Mouse (Mus musculus) ES-Bruce4 (cell line): ENCODE results near the gene Sun2. TPM values are rescaled to one million over a fixed set of nuclear protein-coding genes. Genes with fewer than 3 reads are reported as not detected.

Source experiments
- H3K27ac ChIP-seq: 2 replicates; pipeline ENCODE4 v1.5.1; 2012; ENCODE audit warnings: low read length, inconsistent platforms; ENCODE audit not compliant: insufficient read depth
- H3K27me3 ChIP-seq: 2 replicates; pipeline ENCODE4 v1.6.1; 2012; ENCODE audit warnings: mild to moderate bottlenecking, low read length, inconsistent platforms; ENCODE audit not compliant: control insufficient read depth, poor library complexity, insufficient read depth, severe bottlenecking
- H3K36me3 ChIP-seq: 2 replicates; pipeline ENCODE4 v1.6.1; 2012; ENCODE audit warnings: inconsistent platforms, mild to moderate bottlenecking, low read length, moderate library complexity; ENCODE audit not compliant: control insufficient read depth, poor library complexity, insufficient read depth, severe bottlenecking
- H3K4me1 ChIP-seq: one replicate; pipeline ENCODE4 v1.8.1; 2011; ENCODE audit warnings: low read length; ENCODE audit not compliant: control insufficient read depth, insufficient read depth
- H3K4me3 ChIP-seq: 2 replicates; pipeline ENCODE4 v1.5.1; 2011; ENCODE audit warnings: low read depth, mild to moderate bottlenecking, low read length
- H3K9ac ChIP-seq: 2 replicates; pipeline ENCODE4 v1.6.1; 2012; ENCODE audit warnings: low read depth, mild to moderate bottlenecking, inconsistent platforms; ENCODE audit not compliant: poor library complexity, severe bottlenecking
- H3K9me3 ChIP-seq: replicated peaks from 2 replicates; pipeline ENCODE4 v1.6.1; 2012; ENCODE audit warnings: mild to moderate bottlenecking, low read length, inconsistent platforms; ENCODE audit not compliant: control insufficient read depth, poor library complexity, insufficient read depth, severe bottlenecking
- CTCF ChIP-seq: IDR thresholded peaks from one replicate; pipeline ENCODE4 v1.8.1; 2011; ENCODE audit warnings: low read depth, low read length
- EP300 ChIP-seq: IDR thresholded peaks from 2 replicates; pipeline ENCODE4 v1.6.1; 2011; ENCODE audit warnings: low read depth, low read length; ENCODE audit not compliant: insufficient read depth
- POLR2A ChIP-seq: IDR thresholded peaks from one replicate; pipeline ENCODE4 v1.8.1; 2011; ENCODE audit warnings: low read length; ENCODE audit not compliant: insufficient read depth
- polyA plus RNA-seq: library from polyadenylated mRNA; stranded (reverse); fragments of >200 nt; gene quantifications from 2 replicates; pipeline ENCODE4 v1.2.4, GENCODE M21; 2011; ENCODE audit warnings: low read depth; ENCODE audit not compliant: missing spikeins, insufficient read depth, insufficient read length

Gene Sun2
- polyA plus RNA-seq, 1 experiment, result 7.8 TPM

GRCm38 (mm10) chr15:79752742-79753419 lies 10.5 kb upstream of the Sun2 start:
- no peak overlapping the region for H3K27ac ChIP-seq
- no peaks in the 10 kb centered on the region for H3K4me1 ChIP-seq
- peak; percentile 95 for TF ChIP-seq CTCF
- TF ChIP-seq POLR2A, result no peak
- no peaks in the 10 kb centered on the region for H3K36me3 ChIP-seq
- H3K9me3 ChIP-seq, result no peaks in the 10 kb centered on the region
- no peak overlapping the region for H3K4me3 ChIP-seq
- H3K9ac ChIP-seq, result no peak overlapping the region
- H3K27me3 ChIP-seq, result no peaks in the 10 kb centered on the region

- no peak overlapping the region; the same call in 1 of the 2 replicates for H3K27ac ChIP-seq
- TF ChIP-seq CTCF (no peak), POLR2A (no peak), EP300 (no peak)
- no peaks in the 10 kb centered on the region for H3K27me3 ChIP-seq
These were observed 9.4 kb upstream of the Sun2 start for GRCm38 (mm10) chr15:79751772-79752171.

GRCm38 (mm10) chr15:79750266-79750665 lies 7.9 kb upstream of the Sun2 start:
- Histone ChIP-seq H3K36me3 (no peaks in the 10 kb centered on the region), H3K9me3 (no peaks in the 10 kb centered on the region), H3K9ac (no peak overlapping the region), H3K27me3 (no peaks in the 10 kb centered on the region), H3K4me3 (no peak overlapping the region), H3K27ac (no peak overlapping the region), H3K4me1 (no peaks in the 10 kb centered on the region)
- no peak for TF ChIP-seq EP300

More at GRCm38 (mm10) chr15:79751772-79752171, 9.4 kb upstream of the Sun2 start:
- no peaks in the 10 kb centered on the region for H3K9me3 ChIP-seq
- H3K4me3 ChIP-seq, result peak overlapping the region; percentile 40
- peak overlapping the region; percentile 47 for H3K9ac ChIP-seq
- H3K4me1 ChIP-seq, result no peaks in the 10 kb centered on the region
- H3K36me3 ChIP-seq, result no peaks in the 10 kb centered on the region

GRCm38 (mm10) chr15:79749162-79749561 lies 6.8 kb upstream of the Sun2 start:
- no peaks in the 10 kb centered on the region for H3K4me1 ChIP-seq
- H3K9ac ChIP-seq, result no peak overlapping the region
- no peaks in the 10 kb centered on the region for H3K36me3 ChIP-seq
- H3K4me3 ChIP-seq, result no peak overlapping the region
- H3K27me3 ChIP-seq, result no peaks in the 10 kb centered on the region
- TF ChIP-seq POLR2A (no peak), CTCF (no peak), EP300 (no peak)
- no peaks in the 10 kb centered on the region for H3K9me3 ChIP-seq
- no peak overlapping the region for H3K27ac ChIP-seq

GRCm38 (mm10) chr15:79747998-79748397 lies 5.7 kb upstream of the Sun2 start:
- no peak for TF ChIP-seq POLR2A
- TF ChIP-seq EP300, result 0 out of 2 replicates have a peak, but pooled peaks have one; percentile 12
- peak; percentile 71 for TF ChIP-seq CTCF
- no peak overlapping the region for H3K27ac ChIP-seq
- peak overlapping the region; percentile 48 for H3K4me3 ChIP-seq
- no peaks in the 10 kb centered on the region for H3K4me1 ChIP-seq
- H3K36me3 ChIP-seq, result no peaks in the 10 kb centered on the region
- no peaks in the 10 kb centered on the region for H3K9me3 ChIP-seq
- H3K27me3 ChIP-seq, result no peaks in the 10 kb centered on the region
- 0 out of 2 replicates have a peak overlapping the region, but pooled peaks have one; percentile 10 for H3K9ac ChIP-seq

GRCm38 (mm10) chr15:79745883-79746282 lies 3.5 kb upstream of the Sun2 start:
- H3K36me3 ChIP-seq, result no peaks in the 10 kb centered on the region
- H3K9me3 ChIP-seq, result no peaks in the 10 kb centered on the region
- H3K4me3 ChIP-seq, result no peak overlapping the region
- H3K4me1 ChIP-seq, result no peaks in the 10 kb centered on the region
- H3K27me3 ChIP-seq, result no peaks in the 10 kb centered on the region
- H3K27ac ChIP-seq, result no peak overlapping the region
- no peak overlapping the region for H3K9ac ChIP-seq
- TF ChIP-seq CTCF (no peak), POLR2A (no peak), EP300 (no peak)
